Mouse (Mus musculus) stomach, postnatal 0 days (tissue): Measurements from ENCODE around the gene Krtap9-5.

Experiments used
- CTCF ChIP-seq: IDR thresholded peaks from 2 replicates; pipeline ENCODE4 v1.5.1; 2016; ENCODE audit warnings: antibody characterized with exemption, low read depth, mild to moderate bottlenecking, moderate library complexity
- EP300 ChIP-seq: optimal IDR thresholded peaks from 2 replicates; pipeline ENCODE3; 2016; ENCODE audit warnings: antibody characterized with exemption

DNA sequence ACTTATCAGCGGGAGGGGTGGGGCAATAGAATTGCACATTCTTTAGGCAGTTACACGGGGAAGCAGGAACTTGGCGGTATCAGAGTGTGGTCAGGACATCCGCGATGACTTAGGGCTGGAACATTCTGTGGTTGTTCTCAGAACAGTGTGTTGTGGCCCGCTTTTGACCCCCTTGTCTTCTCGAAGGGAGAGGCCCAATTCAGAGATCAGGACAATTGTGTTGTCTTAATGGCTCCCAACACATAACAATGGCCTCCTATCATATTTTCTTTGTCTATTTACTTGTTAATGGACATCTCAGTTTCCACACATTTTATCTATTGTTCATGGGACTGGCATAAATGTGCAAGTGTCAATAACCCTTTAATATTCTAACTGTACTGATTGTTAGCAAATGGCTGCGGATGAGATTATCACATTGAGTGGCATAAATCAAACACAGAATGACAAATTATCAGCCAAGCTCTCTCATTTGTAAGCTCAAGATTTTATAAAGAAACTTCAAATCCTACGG, 10.5 kb upstream of the Krtap9-5 start:
- TF ChIP-seq CTCF = no peak
- TF ChIP-seq EP300 = no peak
